Mouse (Mus musculus) testis, postnatal 10 days (tissue): ENCODE data around the gene Epb41l2.

ENCODE experiments used
- DNase-seq: peaks from one replicate; pipeline ENCODE4 v3.0.0; 2021; ENCODE audit warnings: low spot score

The Epb41l2 gene

GRCm38 (mm10) chr10:25400076-25400475 is 40.5 kb downstream of the Epb41l2 start:
- DNase-seq = no peak

GRCm38 (mm10) chr10:25400646-25401045 is 41.0 kb downstream of the Epb41l2 start:
- no peak for DNase-seq

DNA sequence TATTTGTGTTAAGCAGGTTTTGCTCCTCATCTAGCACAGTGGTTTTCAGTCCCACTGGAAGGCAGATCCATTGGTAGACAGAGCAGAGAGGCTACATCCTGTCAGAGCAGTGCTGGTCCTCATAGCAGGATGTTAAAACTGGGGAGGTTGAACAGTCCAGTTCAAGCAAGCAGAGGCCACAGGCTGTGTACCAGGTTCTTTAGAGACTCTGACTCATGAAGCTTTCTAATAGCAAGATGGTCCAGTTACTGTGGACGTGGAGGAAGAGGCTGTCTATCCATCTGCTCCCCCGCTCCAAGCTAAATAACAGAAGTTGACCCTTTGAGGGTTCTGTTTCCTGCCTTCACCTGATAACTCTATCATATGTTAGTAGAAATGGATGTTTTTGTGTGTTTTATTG is 41.8 kb downstream of the Epb41l2 start:
- DNase-seq = no peak

GRCm38 (mm10) chr10:25402886-25403285 is 43.3 kb downstream of the Epb41l2 start:
- DNase-seq = no peak

DNA sequence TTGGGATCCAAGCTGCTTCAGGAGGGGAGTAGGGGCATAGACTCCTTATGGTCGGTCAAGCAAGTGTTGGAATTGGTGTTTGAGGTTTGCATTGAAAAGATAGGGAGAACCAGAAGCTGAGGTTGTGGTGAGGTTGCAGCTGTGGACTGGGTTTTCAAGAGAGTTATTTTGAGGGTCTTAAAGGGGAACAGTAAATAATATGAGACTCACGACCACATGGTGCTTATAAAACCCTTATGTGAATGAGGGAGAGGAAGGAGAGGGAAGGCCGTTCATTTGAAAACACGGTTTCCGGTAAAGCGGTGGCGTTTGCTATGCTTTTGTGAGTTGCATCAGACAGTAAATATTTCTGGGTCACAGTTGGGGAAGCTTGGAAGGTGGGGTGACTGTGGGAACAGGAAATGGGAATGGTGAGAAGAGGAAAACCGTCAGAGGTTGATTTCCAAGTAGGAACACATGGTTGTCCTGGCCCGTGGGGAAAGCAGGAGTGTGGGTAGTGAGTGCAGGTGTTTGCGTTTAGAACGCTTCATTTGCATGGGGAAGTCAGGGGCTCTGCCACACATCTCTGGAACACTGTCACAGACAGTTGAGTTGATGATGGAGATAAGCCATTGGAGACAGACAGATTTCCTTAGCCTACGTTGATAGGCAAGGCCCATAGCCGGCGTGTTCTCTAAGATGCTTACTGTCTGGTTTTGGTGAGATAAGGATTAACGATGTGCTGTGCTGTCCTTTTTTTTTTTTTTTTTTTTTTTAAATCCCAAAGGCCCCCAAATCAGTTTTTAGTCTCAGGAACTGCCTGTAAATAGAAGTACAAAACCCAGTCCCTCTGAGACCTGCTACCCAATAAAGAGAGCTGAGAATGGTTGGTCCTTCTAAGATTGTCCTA is 44.5 kb downstream of the Epb41l2 start:
- DNase-seq = no peak

DNA sequence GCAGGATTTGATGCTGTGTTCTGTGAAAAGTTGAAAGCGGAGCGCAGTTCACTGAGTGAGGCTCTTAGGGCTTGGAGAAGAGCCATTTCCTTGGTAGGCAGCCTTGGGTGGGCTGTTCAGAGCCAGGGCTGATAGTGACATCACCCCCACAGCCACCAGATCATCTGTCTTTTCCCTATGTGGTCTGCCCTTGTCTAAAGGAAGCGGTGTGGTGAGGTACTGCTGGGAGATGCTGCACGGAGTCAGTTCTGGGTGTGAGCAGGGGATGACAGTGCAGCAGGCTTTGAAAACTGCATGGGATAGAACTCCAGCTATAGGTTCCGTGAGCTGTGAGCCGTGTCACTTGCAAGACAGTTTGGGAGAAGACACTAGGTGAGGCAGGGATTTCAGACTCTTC is 45.1 kb downstream of the Epb41l2 start:
- DNase-seq = no peak

GRCm38 (mm10) chr10:25405551-25405950 is 46.0 kb downstream of the Epb41l2 start:
- no peak for DNase-seq

DNA sequence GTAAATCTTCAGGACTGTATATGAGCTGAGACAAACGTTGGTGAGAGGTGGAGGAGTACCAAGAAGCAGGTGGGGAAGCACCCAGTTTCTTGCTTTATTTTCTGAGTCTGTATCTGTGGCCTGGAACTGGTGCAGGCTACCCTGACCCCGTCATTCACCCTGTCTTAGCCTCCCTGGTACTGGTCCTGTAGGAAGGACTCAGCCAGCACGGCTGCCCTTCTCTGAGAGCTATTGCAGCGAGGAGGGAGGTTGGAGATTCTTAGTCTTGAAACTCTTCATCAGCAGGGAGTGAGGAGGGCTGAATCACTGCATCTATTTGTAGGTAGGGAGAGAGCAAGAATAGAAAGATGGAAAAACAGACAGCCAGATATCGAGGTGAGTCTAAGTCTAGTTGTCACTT is 47.1 kb downstream of the Epb41l2 start:
- DNase-seq = no peak

GRCm38 (mm10) chr10:25408136-25408650 is 48.6 kb downstream of the Epb41l2 start:
- no peak for DNase-seq

GRCm38 (mm10) chr10:25411836-25412373 is 52.3 kb downstream of the Epb41l2 start:
- no peak for DNase-seq

DNA sequence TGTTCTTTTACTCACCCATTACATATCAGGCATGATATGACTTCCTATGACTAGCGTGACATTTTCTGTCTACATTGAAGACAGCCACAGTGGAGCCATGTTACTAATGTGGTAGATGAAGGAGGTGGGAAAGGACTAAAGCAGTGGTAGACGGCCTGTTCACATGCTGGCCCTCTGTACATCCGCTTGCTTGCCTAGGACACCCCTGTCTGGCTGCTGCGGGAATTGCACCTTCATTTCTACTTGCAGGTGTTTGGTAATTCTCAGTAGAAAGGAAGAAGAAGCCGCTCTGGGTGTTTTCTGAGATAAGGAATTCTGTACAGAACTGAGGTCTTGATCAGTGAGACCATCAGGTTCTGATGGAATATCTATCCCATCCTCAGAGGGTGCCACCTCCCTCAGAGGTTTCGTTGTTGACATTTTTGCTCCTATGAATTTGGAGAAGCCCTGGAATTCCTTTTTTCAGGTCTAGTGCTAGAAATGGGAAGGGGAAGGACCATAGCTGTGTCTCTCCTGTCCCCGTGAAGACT is 55.7 kb downstream of the Epb41l2 start:
- DNase-seq = no peak

DNA sequence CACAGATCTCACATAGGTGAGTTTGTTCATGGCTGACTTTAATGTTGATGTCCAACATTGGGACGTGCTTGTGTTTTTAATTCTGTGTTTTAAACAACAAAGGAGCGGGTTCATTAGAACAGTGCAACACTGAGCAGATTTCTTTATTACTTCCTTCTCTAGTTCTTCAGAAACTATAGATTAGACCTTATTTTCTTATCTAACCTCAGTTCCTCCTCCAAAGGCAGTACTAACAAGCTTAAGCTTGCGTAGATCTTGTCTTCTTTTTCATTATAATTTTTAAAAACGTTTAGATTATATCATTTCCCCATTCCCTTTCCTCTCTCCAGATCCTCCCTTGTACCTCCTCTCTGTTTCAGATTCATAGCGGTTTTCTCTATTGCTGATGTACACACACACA is 57.1 kb downstream of the Epb41l2 start:
- DNase-seq = no peak

- DNase-seq = no peak
Observed at GRCm38 (mm10) chr10:25426058-25426457, 66.5 kb downstream of the Epb41l2 start.

DNA sequence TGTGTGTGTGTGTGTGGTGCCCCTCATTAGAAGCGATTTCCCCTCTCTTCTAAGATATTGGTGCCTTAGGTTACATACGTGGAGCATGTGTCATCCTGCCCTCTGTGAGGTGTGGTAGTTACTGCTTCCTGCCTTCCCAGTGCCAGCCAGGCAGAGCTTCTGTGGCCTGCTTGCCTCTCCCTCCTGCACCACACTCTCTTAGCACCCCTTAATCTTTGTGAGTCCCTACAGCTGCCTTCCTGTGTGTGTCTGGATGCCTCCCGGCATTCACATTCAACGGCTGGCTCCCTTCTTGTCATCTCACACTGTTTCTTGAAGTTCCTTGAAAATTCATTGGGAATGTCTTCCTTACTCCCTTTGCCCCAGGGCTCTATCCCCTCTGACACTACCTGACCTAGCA is 67.2 kb downstream of the Epb41l2 start:
- DNase-seq = no peak

- no peak for DNase-seq
Observed at GRCm38 (mm10) chr10:25427523-25427922, 67.9 kb downstream of the Epb41l2 start.

GRCm38 (mm10) chr10:25428658-25429057 is 69.1 kb downstream of the Epb41l2 start:
- no peak for DNase-seq

GRCm38 (mm10) chr10:25429346-25429745 is 69.7 kb downstream of the Epb41l2 start:
- no peak for DNase-seq

GRCm38 (mm10) chr10:25430862-25431261 is 71.3 kb downstream of the Epb41l2 start:
- DNase-seq = no peak

DNA sequence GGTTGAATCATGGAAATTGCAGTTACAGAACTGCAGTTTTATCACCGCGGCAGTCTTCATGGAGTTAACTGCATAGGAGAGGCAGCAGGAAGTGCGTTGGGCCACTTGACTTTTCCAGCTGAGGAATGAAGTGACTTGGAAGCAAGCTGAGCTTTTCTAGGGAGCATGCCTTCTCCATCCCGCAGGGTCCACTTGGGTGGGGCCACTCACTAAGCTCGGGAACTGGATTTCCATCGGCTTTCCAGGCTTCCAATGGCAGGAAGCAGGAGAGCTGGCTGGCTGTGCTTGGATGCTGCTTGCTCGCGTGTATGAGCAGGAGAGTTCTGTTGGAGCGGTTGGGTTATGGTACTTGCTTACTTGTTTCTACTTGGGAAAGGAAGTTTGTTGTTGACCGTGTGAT is 72.8 kb downstream of the Epb41l2 start:
- peak; percentile 50 for DNase-seq

- no peak for DNase-seq
Observed at GRCm38 (mm10) chr10:25432938-25433337, 73.3 kb downstream of the Epb41l2 start.

DNA sequence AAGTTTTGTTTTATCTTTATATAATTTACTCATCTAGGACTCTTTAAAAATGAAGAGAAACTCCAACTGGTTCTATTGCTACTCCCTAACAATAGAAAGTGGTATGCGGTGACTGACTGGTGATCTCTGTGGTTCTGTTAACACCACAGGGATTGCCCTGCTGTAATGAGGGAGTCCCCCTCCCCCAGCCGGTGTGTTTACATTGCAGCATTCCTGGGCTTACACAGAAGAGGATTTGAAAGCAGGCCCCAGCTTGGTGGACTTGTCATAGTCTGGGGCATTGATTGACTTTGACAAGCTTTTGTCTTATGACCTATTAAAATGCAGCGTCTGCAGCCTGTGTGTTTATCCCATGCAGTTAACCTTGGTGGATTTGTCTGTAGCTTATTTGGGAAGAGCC is 73.9 kb downstream of the Epb41l2 start:
- no peak for DNase-seq

GRCm38 (mm10) chr10:25434358-25435044 is 74.9 kb downstream of the Epb41l2 start:
- DNase-seq = no peak
